Mouse (Mus musculus) midbrain, postnatal 0 days (tissue): Measurements from ENCODE around the gene Myl6b. TPM values are rescaled to one million over a fixed set of nuclear protein-coding genes. Genes with fewer than 3 reads are reported as not detected.
"Not testable (repeated sequence)": the region's sequence is repeated elsewhere in the genome, so short reads cannot be mapped to it uniquely, and the experiment has no call there.

Source experiments
- ATAC-seq: fragments of 200-750 bp; cut with Nextera tagmentation; 2 replicates; pipeline ENCODE4 v1.8.0; 2017; ENCODE audit warnings: moderate number of reproducible peaks, mild to moderate bottlenecking, moderate TSS enrichment, moderate library complexity; ENCODE audit not compliant: low FRiP score
- DNase-seq: peaks from one replicate; pipeline ENCODE4 v3.0.0-alpha.2; 2015; ENCODE audit warnings: low spot score
- H3K27ac ChIP-seq: fragments of 300-500 bp; sonication (generic); 2 replicates; pipeline ENCODE4 v1.5.1; 2014; ENCODE audit warnings: low read depth, mild to moderate bottlenecking, low read length, mixed read lengths
- H3K27me3 ChIP-seq: fragments of 300-500 bp; sonication (generic); 2 replicates; pipeline ENCODE4 v1.6.1; 2014; ENCODE audit warnings: low read length, control low read depth, mixed read lengths; ENCODE audit not compliant: insufficient read depth
- H3K36me3 ChIP-seq: fragments of 300-500 bp; sonication (generic); 2 replicates; pipeline ENCODE4 v1.6.1; 2014; ENCODE audit warnings: low read length, control low read depth, mixed read lengths; ENCODE audit not compliant: insufficient read depth
- H3K4me1 ChIP-seq: fragments of 300-500 bp; sonication (generic); 2 replicates; pipeline ENCODE4 v1.6.1; 2014; ENCODE audit warnings: mild to moderate bottlenecking, control low read depth, antibody characterized with exemption, low read length, mixed read lengths; ENCODE audit not compliant: insufficient read depth
- H3K4me2 ChIP-seq: fragments of 300-500 bp; sonication (generic); 2 replicates; pipeline ENCODE4 v1.6.1; 2014; ENCODE audit warnings: low read depth, mild to moderate bottlenecking, low read length, mixed read lengths; ENCODE audit not compliant: poor library complexity, severe bottlenecking
- H3K4me3 ChIP-seq: fragments of 300-500 bp; sonication (generic); 2 replicates; pipeline ENCODE4 v1.5.1; 2014; ENCODE audit warnings: low read depth, mild to moderate bottlenecking, low read length, moderate library complexity
- H3K9ac ChIP-seq: fragments of 300-500 bp; sonication (generic); replicated peaks from 2 replicates; pipeline ENCODE4 v1.6.1; 2014; ENCODE audit warnings: mild to moderate bottlenecking, low read length, moderate library complexity, mixed read lengths; ENCODE audit not compliant: poor library complexity, severe bottlenecking
- H3K9me3 ChIP-seq: fragments of 300-500 bp; sonication (generic); 2 replicates; pipeline ENCODE4 v1.6.1; 2016; ENCODE audit warnings: low read length, control low read depth
- CTCF ChIP-seq: IDR thresholded peaks from 2 replicates; pipeline ENCODE4 v1.5.1; 2016; ENCODE audit warnings: antibody characterized with exemption, mild to moderate bottlenecking
- WGBS: fragments of 180-500 bp; shearing (Covaris S2); extraction: QIAGEN DNeasy Blood & Tissue Kit; methylation state at CpG from one replicate; pipeline ENCODE4 v1.1.7; 2014; 5-methylcytosine and 5-hydroxymethylcytosine counted together
- polyA plus RNA-seq: library from polyadenylated mRNA; unstranded; fragments of >200 nt; fragmentation: Nextera tagmentation; extraction: Ambion mirVana; gene quantifications from 2 replicates; pipeline ENCODE4 v1.2.1, GENCODE M21; 2015
- total RNA-seq: library from RNA; depleted of rRNA; stranded (reverse); fragments of >200 nt; gene quantifications from 2 replicates; pipeline ENCODE4 v1.2.3, GENCODE M21; 2014

Myl6b gene
- total and polyA plus RNA-seq, 2 experiments from 2014 or later = 4.9 to 24.6 TPM

GRCm38 (mm10) chr10:128508260-128508659 is 9.8 kb upstream of the Myl6b start:
- no peak overlapping the region for H3K27ac ChIP-seq
- H3K9ac ChIP-seq = no peak overlapping the region
- H3K4me1 ChIP-seq = no peaks in the 10 kb centered on the region
- no peak overlapping the region for H3K4me2 ChIP-seq
- DNase-seq = no peak
- H3K36me3 ChIP-seq = peaks cover 9% of the 10 kb centered on the region
- TF ChIP-seq CTCF = no peak
- no peaks in the 10 kb centered on the region for H3K27me3 ChIP-seq
- no peak overlapping the region for H3K4me3 ChIP-seq
- ATAC-seq = no peak
- WGBS = 80% methylated on average over 9 of the region's 9 CpGs
- no peaks in the 10 kb centered on the region for H3K9me3 ChIP-seq

- peak; percentile 16; the same call in 1 of the 2 replicates for TF ChIP-seq CTCF
- 97% methylated on average over 14 of the region's 14 CpGs for WGBS
- no peaks in the 10 kb centered on the region for H3K27me3 ChIP-seq
- no peak overlapping the region for H3K27ac ChIP-seq
- ATAC-seq (no peak), DNase-seq (no peak)
- no peak overlapping the region for H3K9ac ChIP-seq
- peaks cover 10% of the 10 kb centered on the region for H3K36me3 ChIP-seq
- H3K4me2 ChIP-seq = no peak overlapping the region
- no peaks in the 10 kb centered on the region for H3K4me1 ChIP-seq
- H3K9me3 ChIP-seq = no peaks in the 10 kb centered on the region
- no peak overlapping the region for H3K4me3 ChIP-seq
Observed at GRCm38 (mm10) chr10:128505974-128506373, 7.5 kb upstream of the Myl6b start.

DNA sequence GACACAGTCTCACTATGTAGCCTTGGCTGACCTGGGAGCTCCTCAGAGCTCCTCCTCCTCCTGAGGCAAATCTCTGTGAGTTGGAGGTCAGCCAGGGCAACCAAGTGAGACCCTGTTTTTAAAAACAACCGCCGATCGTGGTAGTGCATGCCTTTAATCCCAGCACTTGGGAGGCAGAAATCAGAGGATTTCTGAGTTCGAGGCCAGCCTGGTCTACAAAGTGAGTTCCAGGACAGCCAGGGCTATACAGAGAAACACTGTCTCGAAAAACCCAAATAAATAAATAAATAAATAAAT is 6.8 kb upstream of the Myl6b start:
- H3K27me3 ChIP-seq, H3K9ac ChIP-seq, H3K4me1 ChIP-seq, H3K27ac ChIP-seq, H3K4me3 ChIP-seq, H3K9me3 ChIP-seq, DNase-seq, H3K36me3 ChIP-seq, H3K4me2 ChIP-seq, ATAC-seq: not testable (repeated sequence)
- 73% methylated on average over 5 of the region's 5 CpGs for WGBS

- Histone ChIP-seq H3K4me1 (no peaks in the 10 kb centered on the region), H3K4me3 (no peak overlapping the region), H3K27ac (no peak overlapping the region), H3K9me3 (no peaks in the 10 kb centered on the region), H3K36me3 (peaks cover 8% of the 10 kb centered on the region), H3K27me3 (no peaks in the 10 kb centered on the region), H3K4me2 (no peak overlapping the region), H3K9ac (no peak overlapping the region)
- 80% methylated on average over 9 of the region's 9 CpGs for WGBS
- ATAC-seq (no peak), DNase-seq (no peak)
- no peak for TF ChIP-seq CTCF
Observed at GRCm38 (mm10) chr10:128504641-128505370, 6.3 kb upstream of the Myl6b start.

GRCm38 (mm10) chr10:128504012-128504411 is 5.5 kb upstream of the Myl6b start:
- H3K27ac ChIP-seq = no peak overlapping the region
- WGBS = 93% methylated on average over 3 of the region's 3 CpGs
- peaks cover 6% of the 10 kb centered on the region; the same call in 1 of the 2 replicates for H3K36me3 ChIP-seq
- H3K9me3 ChIP-seq = no peaks in the 10 kb centered on the region
- TF ChIP-seq CTCF = no peak
- H3K27me3 ChIP-seq = no peaks in the 10 kb centered on the region
- H3K4me1 ChIP-seq = no peaks in the 10 kb centered on the region
- H3K4me2 ChIP-seq = no peak overlapping the region
- no peak overlapping the region for H3K4me3 ChIP-seq
- H3K9ac ChIP-seq = no peak overlapping the region
- ATAC-seq (no peak), DNase-seq (no peak)

DNA sequence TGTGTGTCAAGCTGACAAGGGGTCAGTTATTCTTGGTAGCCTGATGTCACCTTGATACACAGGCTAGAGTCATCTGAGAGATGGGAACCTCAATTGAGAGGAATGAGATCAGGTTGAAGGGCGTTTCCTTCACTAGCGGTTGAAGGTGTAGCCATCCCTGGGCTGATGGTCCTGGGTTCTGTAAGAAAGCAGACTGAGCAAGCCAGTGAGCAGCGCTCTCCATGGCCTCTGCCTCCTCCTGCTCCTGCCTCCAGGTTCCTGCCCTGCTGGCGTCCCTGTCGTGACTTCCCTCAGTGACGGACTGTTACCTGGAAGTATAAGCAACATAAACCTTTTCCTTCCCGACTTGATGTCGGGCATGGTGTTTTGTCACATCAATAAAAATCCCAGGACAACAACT is 5.0 kb upstream of the Myl6b start:
- H3K4me2 ChIP-seq = no peak overlapping the region
- no peaks in the 10 kb centered on the region for H3K9me3 ChIP-seq
- H3K4me1 ChIP-seq = no peaks in the 10 kb centered on the region
- ATAC-seq = no peak
- no peak overlapping the region for H3K27ac ChIP-seq
- no peak overlapping the region for H3K4me3 ChIP-seq
- WGBS = 76% methylated on average over 8 of the region's 8 CpGs
- no peak for DNase-seq
- no peak for TF ChIP-seq CTCF
- H3K9ac ChIP-seq = no peak overlapping the region
- peaks cover 6% of the 10 kb centered on the region; the same call in 1 of the 2 replicates for H3K36me3 ChIP-seq
- H3K27me3 ChIP-seq = no peaks in the 10 kb centered on the region
